Mouse (Mus musculus) bone marrow macrophage, adult 2 months (primary cell): Measurements from ENCODE around the gene Iqsec1.

Source experiments
- CTCF ChIP-seq: IDR thresholded peaks from 2 replicates; pipeline ENCODE4 v1.5.1; 2012; ENCODE audit warnings: low read depth, mild to moderate bottlenecking, low read length, moderate library complexity
- POLR2A ChIP-seq: IDR thresholded peaks from 2 replicates; pipeline ENCODE4 v1.6.1; 2012; ENCODE audit warnings: mild to moderate bottlenecking, low read depth, low read length, borderline replicate concordance

- no peak for TF ChIP-seq CTCF
- TF ChIP-seq POLR2A = no peak
Observed at GRCm38 (mm10) chr6:90804646-90805045, 183.8 kb downstream of the Iqsec1 start.
